Comparison of ENCODE assay signal across 9 mouse cellular contexts in genomic region chr9:71831756-71832699, GRCm38 (mm10).
DNase-seq lines count a peak whose midpoint lies in the region; ATAC-seq lines count a peak whose summit lies in the region.
"Had no signal": no experiment of that assay in that cellular context is flagged by ENCODE, and none has a peak within 500 bp of the region (broad histone marks: within the 10 kb centered on the region; RNA-seq: fewer than 3 reads in every experiment).

No protein-coding gene starts in this region.

- no peak overlapping the region for H3K4me2 ChIP-seq in kidney, embryonic 14.5 days (replicated peaks; ENCODE audit: low read depth, low read length)
- peak overlapping the region; percentile 38 for H3K4me2 ChIP-seq in liver, embryonic 16.5 days (ENCODE audit: low read depth, low read length)
- H3K4me2 ChIP-seq: hindbrain, embryonic 15.5 days had no signal

- 0 out of 2 replicates have a peak, but pooled peaks have one; percentile 41 for ATAC-seq in kidney, embryonic 14.5 days (ENCODE audit: low FRiP score, low TSS enrichment)
- peak; percentile 63 for ATAC-seq in liver, embryonic 16.5 days (ENCODE audit: low read depth)

- H3K4me3 ChIP-seq in kidney, embryonic 14.5 days (ENCODE audit: low read length) = no peak overlapping the region
- peak overlapping the region; percentile 20; the same call in 1 of the 2 replicates for H3K4me3 ChIP-seq in liver, embryonic 16.5 days (ENCODE audit: low read depth, low read length)
- H3K4me3 ChIP-seq: hindbrain, embryonic 15.5 days had no signal

- 0 out of 2 replicates have a peak, but pooled peaks cover 5% of the 10 kb centered on the region for H3K4me1 ChIP-seq in kidney, embryonic 14.5 days (ENCODE audit: control insufficient read depth, insufficient read depth, low read length)
- H3K4me1 ChIP-seq in liver, embryonic 16.5 days (ENCODE audit: control insufficient read depth, low read depth, low read length) = peaks cover 2% of the 10 kb centered on the region; the same call in 1 of the 2 replicates
- H3K4me1 ChIP-seq: hindbrain, embryonic 15.5 days had no signal

- DNase-seq in ovary, postnatal 14 days (ENCODE audit: low spot score) = peak; percentile 62
- no peak for DNase-seq in ovary, adult 18-20 months (ENCODE audit: low spot score)
- DNase-seq in cerebellum, adult 11-12 months = peak; percentile 45
- peak; percentile 66 to 74 for DNase-seq in gastrocnemius, adult 8-10 months (ENCODE audit: low spot score in 2 of 2)
- peak; percentile 38 for DNase-seq in right cerebral cortex, adult 18-20 months
- peak; percentile 28 for DNase-seq in urinary bladder, postnatal 10 days (ENCODE audit: low spot score)

- no peaks in the 10 kb centered on the region for H3K9me3 ChIP-seq in kidney, embryonic 14.5 days (ENCODE audit: control insufficient read depth, low read length)
- no peaks in the 10 kb centered on the region for H3K9me3 ChIP-seq in liver, embryonic 16.5 days (replicated peaks; ENCODE audit: control insufficient read depth, low read length)
- H3K9me3 ChIP-seq: hindbrain, embryonic 15.5 days had no signal

- WGBS in kidney, embryonic 14.5 days = 46% methylated on average over 26 of the region's 26 CpGs
- 36% methylated on average over 26 of the region's 26 CpGs for whole genome bisulfite sequencing in liver, embryonic 16.5 days (ENCODE audit: insufficient replicate concordance)

- no peaks in the 10 kb centered on the region for H3K27me3 ChIP-seq in kidney, embryonic 14.5 days (ENCODE audit: control insufficient read depth, insufficient read depth, low read length)
- H3K27me3 ChIP-seq in liver, embryonic 16.5 days (ENCODE audit: control insufficient read depth, insufficient read depth, low read depth, low read length) = no peaks in the 10 kb centered on the region
- H3K27me3 ChIP-seq: hindbrain, embryonic 15.5 days had no signal

- no peak overlapping the region for H3K9ac ChIP-seq in kidney, embryonic 14.5 days (ENCODE audit: low read depth, low read length)
- no peak overlapping the region for H3K9ac ChIP-seq in liver, embryonic 16.5 days (ENCODE audit: low read depth, low read length)
- H3K9ac ChIP-seq: hindbrain, embryonic 15.5 days had no signal

- no peaks in the 10 kb centered on the region for H3K36me3 ChIP-seq in kidney, embryonic 14.5 days (ENCODE audit: control insufficient read depth, insufficient read depth, low read length)
- H3K36me3 ChIP-seq in liver, embryonic 16.5 days (ENCODE audit: control insufficient read depth, insufficient read depth) = no peaks in the 10 kb centered on the region
- H3K36me3 ChIP-seq: hindbrain, embryonic 15.5 days had no signal

- H3K27ac ChIP-seq in kidney, embryonic 14.5 days (ENCODE audit: low read depth, low read length) = no peak overlapping the region
- H3K27ac ChIP-seq in liver, embryonic 16.5 days (ENCODE audit: low read length) = no peak overlapping the region
- H3K27ac ChIP-seq: hindbrain, embryonic 15.5 days had no signal
